Mouse (Mus musculus) spleen, adult 2 months (tissue): ENCODE measurements around the gene Itpr1.

Experiments
- CTCF ChIP-seq: fragments of 200-500 bp; IDR thresholded peaks from 2 replicates; pipeline ENCODE4 v1.5.1; 2011; ENCODE audit warnings: mild to moderate bottlenecking, inconsistent platforms; ENCODE audit not compliant: insufficient read depth, insufficient read length, insufficient replicate concordance; ENCODE audit errors: extremely low read depth
- POLR2A ChIP-seq: fragments of 200-500 bp; IDR thresholded peaks from 2 replicates; pipeline ENCODE4 v1.6.1; 2011; ENCODE audit warnings: low read depth, low read length, inconsistent platforms

GRCm38 (mm10) chr6:108225027-108225426 is 12.1 kb downstream of the Itpr1 start:
- TF ChIP-seq POLR2A (no peak), CTCF (no peak)
